Mouse (Mus musculus): ENCODE measurements around the gene Srgap1. TPM values are rescaled to one million over a fixed set of nuclear protein-coding genes. Genes with fewer than 3 reads are reported as not detected.

Gene Srgap1
- polyA plus RNA-seq, 1 experiment from 2014 or later = 10.2 TPM

- no peak overlapping the region for H3K27ac ChIP-seq
- no peaks in the 10 kb centered on the region for H3K9me3 ChIP-seq (replicated peaks; ENCODE audit: low read length)
- H3K4me2 ChIP-seq (ENCODE audit: low read length) = no peak overlapping the region
- WGBS = 11% methylated on average over 8 of the region's 8 CpGs
- H3K4me3 ChIP-seq (replicated peaks; ENCODE audit: low read depth, low read length) = no peak overlapping the region
- peak; percentile 87 for TF ChIP-seq CTCF (IDR thresholded peaks at IDR 0.05; ENCODE audit: low read depth)
- ATAC-seq (replicated peaks; ENCODE audit: low FRiP score, low read depth) (peak; percentile 59; the same call in 1 of the 2 replicates), DNase-seq (ENCODE audit: low spot score) (peak; percentile 82)
- H3K4me1 ChIP-seq (replicated peaks; ENCODE audit: insufficient read depth, low read length) = no peaks in the 10 kb centered on the region
- no peaks in the 10 kb centered on the region for H3K27me3 ChIP-seq (ENCODE audit: insufficient read depth, low read length)
- H3K36me3 ChIP-seq (ENCODE audit: insufficient read depth, low read length) = no peaks in the 10 kb centered on the region
- no peak overlapping the region for H3K9ac ChIP-seq (ENCODE audit: low read depth, low read length)
These were observed 7.4 kb upstream of the Srgap1 start for GRCm38 (mm10) chr10:122054535-122054934.

- Histone ChIP-seq H3K27ac (no peak overlapping the region), H3K4me1 (replicated peaks; ENCODE audit: insufficient read depth, low read length) (no peaks in the 10 kb centered on the region; the same call in 1 of the 2 replicates), H3K9me3 (replicated peaks; ENCODE audit: low read length) (no peaks in the 10 kb centered on the region), H3K27me3 (ENCODE audit: insufficient read depth, low read length) (no peaks in the 10 kb centered on the region; the same call in 1 of the 2 replicates), H3K4me3 (replicated peaks; ENCODE audit: low read depth, low read length) (no peak overlapping the region), H3K36me3 (ENCODE audit: insufficient read depth, low read length) (no peaks in the 10 kb centered on the region), H3K9ac (ENCODE audit: low read depth, low read length) (no peak overlapping the region), H3K4me2 (ENCODE audit: low read length) (no peak overlapping the region)
- ATAC-seq (replicated peaks; ENCODE audit: low FRiP score, low read depth) = no peak
- DNase-seq (ENCODE audit: low spot score) = peak; percentile 88
- peak; percentile 100 for TF ChIP-seq CTCF (IDR thresholded peaks at IDR 0.05; ENCODE audit: low read depth)
- 34% methylated on average over 6 of the region's 6 CpGs for WGBS
These were observed 4.7 kb upstream of the Srgap1 start for GRCm38 (mm10) chr10:122051831-122052230.

GRCm38 (mm10) chr10:122047727-122048365 lies 731 bp upstream of the Srgap1 start:
- H3K4me2 ChIP-seq (ENCODE audit: low read length) = peak overlapping the region; percentile 64
- H3K36me3 ChIP-seq (ENCODE audit: insufficient read depth, low read length) = no peaks in the 10 kb centered on the region
- peak overlapping the region; percentile 80 for H3K9ac ChIP-seq (ENCODE audit: low read depth, low read length)
- peak overlapping the region; percentile 85 for H3K27ac ChIP-seq
- H3K27me3 ChIP-seq (ENCODE audit: insufficient read depth, low read length) = no peaks in the 10 kb centered on the region; the same call in 1 of the 2 replicates
- H3K4me3 ChIP-seq (replicated peaks; ENCODE audit: low read depth, low read length) = peak overlapping the region; percentile 84
- ATAC-seq (replicated peaks; ENCODE audit: low FRiP score, low read depth) (peak; percentile 70), DNase-seq (ENCODE audit: low spot score) (peak; percentile 85)
- no peaks in the 10 kb centered on the region for H3K9me3 ChIP-seq (replicated peaks; ENCODE audit: low read length)
- H3K4me1 ChIP-seq (replicated peaks; ENCODE audit: insufficient read depth, low read length) = peaks cover 5% of the 10 kb centered on the region; the same call in 1 of the 2 replicates
- WGBS = 12% methylated on average over 40 of the region's 44 CpGs
- TF ChIP-seq CTCF (IDR thresholded peaks at IDR 0.05; ENCODE audit: low read depth) = peak; percentile 87

DNA sequence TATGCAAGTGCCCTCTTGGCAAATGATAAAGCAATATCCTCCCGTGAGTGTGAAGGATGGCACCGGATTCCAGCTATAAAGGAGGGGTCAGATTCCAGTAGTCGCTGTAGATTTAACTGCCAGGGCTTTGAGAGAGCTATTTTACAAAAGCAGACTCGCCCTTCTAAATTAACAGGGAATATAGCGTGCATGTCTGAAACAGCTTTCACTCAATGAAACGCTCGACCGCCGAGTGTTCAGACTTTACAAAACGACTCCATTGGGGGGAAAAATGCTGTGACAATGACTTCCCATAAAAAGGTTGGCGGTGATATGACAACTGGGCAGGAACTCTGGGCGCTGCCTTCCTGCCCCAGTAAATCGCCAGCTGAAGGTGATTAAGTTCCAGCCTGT lies 608 bp downstream of the Srgap1 start:
- no peak for TF ChIP-seq CTCF (IDR thresholded peaks at IDR 0.05; ENCODE audit: low read depth)
- no peaks in the 10 kb centered on the region for H3K36me3 ChIP-seq (ENCODE audit: insufficient read depth, low read length)
- peak; percentile 53 for DNase-seq (ENCODE audit: low spot score)
- ATAC-seq (replicated peaks; ENCODE audit: low FRiP score, low read depth) = no peak
- peaks cover 5% of the 10 kb centered on the region; the same call in 1 of the 2 replicates for H3K4me1 ChIP-seq (replicated peaks; ENCODE audit: insufficient read depth, low read length)
- H3K4me2 ChIP-seq (ENCODE audit: low read length) = peak overlapping the region; percentile 64
- no peaks in the 10 kb centered on the region; the same call in 1 of the 2 replicates for H3K27me3 ChIP-seq (ENCODE audit: insufficient read depth, low read length)
- H3K27ac ChIP-seq = peak overlapping the region; percentile 85
- H3K9ac ChIP-seq (ENCODE audit: low read depth, low read length) = peak overlapping the region; percentile 80
- H3K4me3 ChIP-seq (replicated peaks; ENCODE audit: low read depth, low read length) = peak overlapping the region; percentile 84
- H3K9me3 ChIP-seq (replicated peaks; ENCODE audit: low read length) = no peaks in the 10 kb centered on the region
- WGBS = under 1% methylated on average over 13 of the region's 13 CpGs

- 22% methylated on average over 9 of the region's 9 CpGs for WGBS
- no peak for TF ChIP-seq CTCF (IDR thresholded peaks at IDR 0.05; ENCODE audit: low read depth)
- Histone ChIP-seq H3K4me3 (replicated peaks; ENCODE audit: low read depth, low read length) (peak overlapping the region; percentile 84), H3K27ac (peak overlapping the region; percentile 85; the same call in 1 of the 2 replicates), H3K4me2 (ENCODE audit: low read length) (peak overlapping the region; percentile 64), H3K4me1 (replicated peaks; ENCODE audit: insufficient read depth, low read length) (peaks cover 5% of the 10 kb centered on the region; the same call in 1 of the 2 replicates), H3K36me3 (ENCODE audit: insufficient read depth, low read length) (no peaks in the 10 kb centered on the region), H3K9ac (ENCODE audit: low read depth, low read length) (peak overlapping the region; percentile 46; the same call in 1 of the 2 replicates), H3K9me3 (replicated peaks; ENCODE audit: low read length) (no peaks in the 10 kb centered on the region), H3K27me3 (ENCODE audit: insufficient read depth, low read length) (no peaks in the 10 kb centered on the region; the same call in 1 of the 2 replicates)
- DNase-seq (ENCODE audit: low spot score) = peak; percentile 10
- 0 out of 2 replicates have a peak, but pooled peaks have one; percentile 18 for ATAC-seq (replicated peaks; ENCODE audit: low FRiP score, low read depth)
These were observed 1.2 kb downstream of the Srgap1 start for GRCm38 (mm10) chr10:122045946-122046345.

- Histone ChIP-seq H3K4me1 (replicated peaks; ENCODE audit: insufficient read depth, low read length) (peaks cover 5% of the 10 kb centered on the region; the same call in 1 of the 2 replicates), H3K9ac (ENCODE audit: low read depth, low read length) (no peak overlapping the region), H3K9me3 (replicated peaks; ENCODE audit: low read length) (no peaks in the 10 kb centered on the region), H3K4me3 (replicated peaks; ENCODE audit: low read depth, low read length) (no peak overlapping the region), H3K4me2 (ENCODE audit: low read length) (0 out of 2 replicates have a peak overlapping the region, but pooled peaks have one; percentile 18), H3K27ac (no peak overlapping the region), H3K27me3 (ENCODE audit: insufficient read depth, low read length) (no peaks in the 10 kb centered on the region; the same call in 1 of the 2 replicates), H3K36me3 (ENCODE audit: insufficient read depth, low read length) (no peaks in the 10 kb centered on the region)
- 71% methylated on average over 4 of the region's 4 CpGs for WGBS
- ATAC-seq (replicated peaks; ENCODE audit: low FRiP score, low read depth) (no peak), DNase-seq (ENCODE audit: low spot score) (no peak)
- no peak for TF ChIP-seq CTCF (IDR thresholded peaks at IDR 0.05; ENCODE audit: low read depth)
These were observed 2.2 kb downstream of the Srgap1 start for GRCm38 (mm10) chr10:122044926-122045325.
